Mouse (Mus musculus) C2C12 (cell line): ENCODE measurements around the gene Amotl2. TPM values are rescaled to one million over a fixed set of nuclear protein-coding genes. Genes with fewer than 3 reads are reported as not detected.

ENCODE experiments used
- H3K27me3 ChIP-seq: one replicate; pipeline ENCODE4 v1.6.1; 2011; ENCODE audit not compliant: control insufficient read depth, insufficient read depth, insufficient read length
- H3K36me3 ChIP-seq: one replicate; pipeline ENCODE4 v1.6.1; 2011; ENCODE audit not compliant: control insufficient read depth, insufficient read depth
- H3K4me3 ChIP-seq: one replicate; pipeline ENCODE4 v1.5.1; 2011; ENCODE audit warnings: mild to moderate bottlenecking, control low read depth; ENCODE audit not compliant: poor library complexity, insufficient read depth, severe bottlenecking
- H3K79me2 ChIP-seq: one replicate; pipeline ENCODE4 v1.6.1; 2011; ENCODE audit not compliant: control insufficient read depth, insufficient read depth
- H3K79me3 ChIP-seq: one replicate; pipeline ENCODE4 v1.6.1; 2011; ENCODE audit warnings: low read depth, control low read depth
- H3ac ChIP-seq: one replicate; pipeline ENCODE3; 2011; ENCODE audit warnings: low read depth; ENCODE audit not compliant: control insufficient read depth, insufficient read length
- CEBPB ChIP-seq: IDR thresholded peaks from one replicate; pipeline ENCODE4 v1.6.1; 2011; ENCODE audit warnings: low read depth, mild to moderate bottlenecking, control low read depth, moderate library complexity
- CTCF ChIP-seq: IDR thresholded peaks from one replicate; pipeline ENCODE4 v1.5.1; 2011; ENCODE audit not compliant: control insufficient read depth, insufficient read depth, insufficient read length
- FOSL1 ChIP-seq: IDR thresholded peaks from one replicate; pipeline ENCODE4 v1.8.0; 2011; ENCODE audit warnings: mild to moderate bottlenecking, low read length; ENCODE audit not compliant: poor library complexity, insufficient read depth, severe bottlenecking
- MAX ChIP-seq: IDR thresholded peaks from one replicate; pipeline ENCODE4 v1.6.1; 2011; ENCODE audit warnings: mild to moderate bottlenecking, control low read depth
- MYOD1 ChIP-seq: IDR thresholded peaks from one replicate; pipeline ENCODE4 v1.6.1; 2011; ENCODE audit warnings: low read depth; ENCODE audit not compliant: control insufficient read depth, insufficient read length
- MYOG ChIP-seq: IDR thresholded peaks from one replicate; pipeline ENCODE4 v1.6.1; 2011; ENCODE audit not compliant: control insufficient read depth, insufficient read length; ENCODE audit errors: extremely low read depth
- USF1 ChIP-seq: IDR thresholded peaks from one replicate; pipeline ENCODE4 v1.6.1; 2011; ENCODE audit warnings: low read depth, mild to moderate bottlenecking, control low read depth, moderate library complexity
- polyA plus RNA-seq: library from polyadenylated mRNA; unstranded; fragments of >200 nt; fragmentation: generic; extraction: Trizol; gene quantifications from one replicate; pipeline ENCODE4 v1.2.1, GENCODE M21; 2012; ENCODE audit warnings: missing spikeins

The Amotl2 gene
- polyA plus RNA-seq, 1 experiment = 61.0 TPM

- peak overlapping the region; percentile 89 for H3K4me3 ChIP-seq
- TF ChIP-seq MYOD1 (no peak), MYOG (no peak), USF1 (no peak), CEBPB (no peak), CTCF (no peak), MAX (no peak), FOSL1 (no peak)
- H3K79me3 ChIP-seq = peaks cover 51% of the 10 kb centered on the region
- H3ac ChIP-seq = peak overlapping the region; percentile 89
- H3K36me3 ChIP-seq = peaks cover 41% of the 10 kb centered on the region
- H3K27me3 ChIP-seq = no peaks in the 10 kb centered on the region
- peaks cover 55% of the 10 kb centered on the region for H3K79me2 ChIP-seq
Measured at GRCm38 (mm10) chr9:102717886-102718643, 1.6 kb downstream of the Amotl2 start.

GRCm38 (mm10) chr9:102718676-102719075 lies 2.2 kb downstream of the Amotl2 start:
- Histone ChIP-seq H3K79me2 (peaks cover 61% of the 10 kb centered on the region), H3K27me3 (no peaks in the 10 kb centered on the region), H3K4me3 (peak overlapping the region; percentile 89), H3ac (peak overlapping the region; percentile 81), H3K36me3 (peaks cover 47% of the 10 kb centered on the region), H3K79me3 (peaks cover 57% of the 10 kb centered on the region)
- no peak for TF ChIP-seq FOSL1
- TF ChIP-seq USF1 = no peak
- no peak for TF ChIP-seq MYOD1
- TF ChIP-seq CEBPB = no peak
- TF ChIP-seq MAX = no peak
- TF ChIP-seq CTCF = no peak
- no peak for TF ChIP-seq MYOG

- H3K4me3 ChIP-seq = peak overlapping the region; percentile 89
- H3K27me3 ChIP-seq = no peaks in the 10 kb centered on the region
- H3K79me3 ChIP-seq = peaks cover 58% of the 10 kb centered on the region
- H3K36me3 ChIP-seq = peaks cover 51% of the 10 kb centered on the region
- H3ac ChIP-seq = peak overlapping the region; percentile 81
- H3K79me2 ChIP-seq = peaks cover 65% of the 10 kb centered on the region
- no peak for TF ChIP-seq MAX
- no peak for TF ChIP-seq MYOD1
- TF ChIP-seq USF1 = no peak
- no peak for TF ChIP-seq FOSL1
- no peak for TF ChIP-seq MYOG
- TF ChIP-seq CTCF = no peak
- TF ChIP-seq CEBPB = no peak
Measured at GRCm38 (mm10) chr9:102719085-102719484, 2.6 kb downstream of the Amotl2 start.

- H3K79me2 ChIP-seq = peaks cover 75% of the 10 kb centered on the region
- H3K79me3 ChIP-seq = peaks cover 66% of the 10 kb centered on the region
- peaks cover 61% of the 10 kb centered on the region for H3K36me3 ChIP-seq
- peak overlapping the region; percentile 79 for H3ac ChIP-seq
- H3K27me3 ChIP-seq = no peaks in the 10 kb centered on the region
- TF ChIP-seq CEBPB (no peak), USF1 (no peak), MYOG (no peak)
- peak overlapping the region; percentile 89 for H3K4me3 ChIP-seq
Measured at GRCm38 (mm10) chr9:102719936-102720566, 3.6 kb downstream of the Amotl2 start.

- peaks cover 81% of the 10 kb centered on the region for H3K79me2 ChIP-seq
- peaks cover 66% of the 10 kb centered on the region for H3K79me3 ChIP-seq
- H3ac ChIP-seq = peak overlapping the region; percentile 79
- H3K4me3 ChIP-seq = peak overlapping the region; percentile 89
- peaks cover 67% of the 10 kb centered on the region for H3K36me3 ChIP-seq
- TF ChIP-seq MYOG = no peak
- no peak for TF ChIP-seq CEBPB
- no peaks in the 10 kb centered on the region for H3K27me3 ChIP-seq
Measured at GRCm38 (mm10) chr9:102720567-102721167, 4.2 kb downstream of the Amotl2 start.

GRCm38 (mm10) chr9:102721406-102721978 lies 5.0 kb downstream of the Amotl2 start:
- peaks cover 83% of the 10 kb centered on the region for H3K79me2 ChIP-seq
- no peak overlapping the region for H3ac ChIP-seq
- H3K36me3 ChIP-seq = peaks cover 73% of the 10 kb centered on the region
- peaks cover 68% of the 10 kb centered on the region for H3K79me3 ChIP-seq
- H3K27me3 ChIP-seq = no peaks in the 10 kb centered on the region
- TF ChIP-seq MAX = no peak
- TF ChIP-seq MYOD1 = no peak
- TF ChIP-seq CTCF = no peak
- TF ChIP-seq CEBPB = no peak
- peak overlapping the region; percentile 89 for H3K4me3 ChIP-seq
